Mouse (Mus musculus): ENCODE results near the gene Gm9944. TPM values are rescaled to one million over a fixed set of nuclear protein-coding genes. Genes with fewer than 3 reads are reported as not detected.

Gm9944 gene
- total and polyA plus RNA-seq, 3 experiments, result not detected

GRCm38 (mm10) chr4:144463656-144464055 lies 10.5 kb upstream of the Gm9944 start, which contains the start of gene Aadacl3:
TSS of gene Aadacl3 (minus strand) at chr4:144463756.
- Histone ChIP-seq H3K9ac (ENCODE audit: insufficient read depth, low read depth) (no peak within 1 kb of the TSS), H3K9me3 (replicated peaks; ENCODE audit: low read length) (peaks cover 28% of the 10 kb centered on the region), H3K4me3 (replicated peaks in 1 of 3; ENCODE audit: low read depth in 2 of 3, low read length in 2 of 3, poor library complexity in 1 of 3) (no peak within 1 kb of the TSS), H3K4me1 (ENCODE audit: control insufficient read depth in 1 of 2, insufficient read depth in 2 of 2) (no peaks in the 10 kb centered on the region), H3K4me2 (ENCODE audit: insufficient read depth, low read depth, poor library complexity, severe bottlenecking) (no peak within 1 kb of the TSS), H3K79me2 (replicated peaks; ENCODE audit: control insufficient read depth, extremely low read depth, insufficient read depth, poor library complexity, severe bottlenecking) (no peaks in the 10 kb centered on the region), H3K27me3 (replicated peaks) (peaks cover 3% of the 10 kb centered on the region), H3K27ac (ENCODE audit: insufficient read depth, low read depth) (no peak within 1 kb of the TSS), H3K36me3 (replicated peaks in 1 of 2; ENCODE audit: control insufficient read depth in 1 of 2, insufficient read depth in 1 of 2, low read length in 1 of 2) (no peaks in the 10 kb centered on the region)
- in situ Hi-C loops (cut with MboI; ENCODE audit: low pct_ligation_motif_present, low pct_unique_long_range_greater_than_20kb, low sequenced_read_pairs), result no loop called here
- dilution Hi-C loops (cut with MboI; ENCODE audit: extremely low pct_ligation_motif_present, extremely low pct_unique_long_range_greater_than_20kb, low sequenced_read_pairs), result no loop called here
- no peak for TF ChIP-seq MAZ (IDR thresholded peaks at IDR 0.05; ENCODE audit: low read depth, low read length)
- no peak for TF ChIP-seq PAX5 (IDR thresholded peaks at IDR 0.05; ENCODE audit: low read length)
- TF ChIP-seq UBTF (IDR thresholded peaks at IDR 0.05; ENCODE audit: low read depth, low read length), result no peak
- TF ChIP-seq JUND (conservative IDR thresholded peaks at IDR 0.05; ENCODE audit: low read depth, low read length), result no peak
- no peak for TF ChIP-seq RCOR1 (conservative IDR thresholded peaks at IDR 0.05; ENCODE audit: low read depth, low read length)
- TF ChIP-seq ZKSCAN1 (IDR thresholded peaks at IDR 0.05; ENCODE audit: borderline replicate concordance, low read depth, low read length), result no peak
- TF ChIP-seq E2F4 (IDR thresholded peaks at IDR 0.05; ENCODE audit: insufficient replicate concordance, low read depth, low read length), result no peak
- TF ChIP-seq TCF12 (IDR thresholded peaks at IDR 0.05; ENCODE audit: low read depth, low read length), result no peak
- no peak for TF ChIP-seq MXI1 (IDR thresholded peaks at IDR 0.05; ENCODE audit: low read depth, low read length)
- TF ChIP-seq POLR2A (IDR thresholded peaks at IDR 0.05; ENCODE audit: low read depth, low read length), result no peak
- no peak for DNase-seq (ENCODE audit: extremely low read depth)

GRCm38 (mm10) chr4:144448546-144448945 lies 4.6 kb downstream of the Gm9944 start:
- Histone ChIP-seq H3K27ac (ENCODE audit: insufficient read depth, low read depth) (no peak overlapping the region), H3K36me3 (replicated peaks in 1 of 2; ENCODE audit: control insufficient read depth in 1 of 2, insufficient read depth in 1 of 2, low read length in 1 of 2) (no peaks in the 10 kb centered on the region), H3K79me2 (replicated peaks; ENCODE audit: control insufficient read depth, extremely low read depth, insufficient read depth, poor library complexity, severe bottlenecking) (no peaks in the 10 kb centered on the region), H3K4me2 (ENCODE audit: insufficient read depth, low read depth, poor library complexity, severe bottlenecking) (no peak overlapping the region), H3K9ac (ENCODE audit: insufficient read depth, low read depth) (no peak overlapping the region), H3K9me3 (replicated peaks; ENCODE audit: low read length) (peaks cover 12% of the 10 kb centered on the region), H3K4me1 (ENCODE audit: control insufficient read depth in 1 of 2, insufficient read depth in 2 of 2) (no peaks in the 10 kb centered on the region), H3K4me3 (replicated peaks in 1 of 3; ENCODE audit: low read depth in 2 of 3, low read length in 2 of 3, poor library complexity in 1 of 3) (no peak overlapping the region), H3K27me3 (replicated peaks) (peaks cover 1% of the 10 kb centered on the region)
- no peak for TF ChIP-seq ELF1 (IDR thresholded peaks at IDR 0.05; ENCODE audit: low read depth, low read length)
- no peak for TF ChIP-seq ETS1 (conservative IDR thresholded peaks at IDR 0.05; ENCODE audit: low read depth, low read length)
- no peak for TF ChIP-seq ZMIZ1 (IDR thresholded peaks at IDR 0.05; ENCODE audit: low read depth, low read length)
- no peak for TF ChIP-seq POLR2AphosphoS2 (IDR thresholded peaks at IDR 0.05; ENCODE audit: low read depth, low read length)
- TF ChIP-seq ZNF384 (IDR thresholded peaks at IDR 0.05; ENCODE audit: low read depth, low read length), result no peak
- no peak for TF ChIP-seq TBP (conservative IDR thresholded peaks at IDR 0.05; ENCODE audit: low read depth, low read length)
- TF ChIP-seq NRF1 (IDR thresholded peaks at IDR 0.05; ENCODE audit: low read depth, low read length), result no peak
- no peak for TF ChIP-seq JUND (conservative IDR thresholded peaks at IDR 0.05; ENCODE audit: low read depth, low read length)
- TF ChIP-seq NELFE (IDR thresholded peaks at IDR 0.05; ENCODE audit: low read depth, low read length), result no peak
- no peak for TF ChIP-seq MAZ (IDR thresholded peaks at IDR 0.05; ENCODE audit: low read depth, low read length)
- TF ChIP-seq UBTF (IDR thresholded peaks at IDR 0.05; ENCODE audit: low read depth, low read length), result no peak
- TF ChIP-seq SIN3A (IDR thresholded peaks at IDR 0.05; ENCODE audit: low read length), result no peak
- TF ChIP-seq ZC3H11A (IDR thresholded peaks at IDR 0.05; ENCODE audit: low read depth, low read length), result no peak
- no peak for TF ChIP-seq EP300 (IDR thresholded peaks at IDR 0.05; ENCODE audit: low read length)
- no peak for TF ChIP-seq MYC (IDR thresholded peaks at IDR 0.05; ENCODE audit: low read depth, low read length)
- TF ChIP-seq IRF4 (IDR thresholded peaks at IDR 0.05; ENCODE audit: low read depth, low read length), result no peak
- TF ChIP-seq JUN (IDR thresholded peaks at IDR 0.05; ENCODE audit: insufficient read depth, low read depth, low read length), result no peak
- no peak for TF ChIP-seq RCOR1 (conservative IDR thresholded peaks at IDR 0.05; ENCODE audit: low read depth, low read length)
- no peak for TF ChIP-seq RAD21 (IDR thresholded peaks at IDR 0.05; ENCODE audit: low read depth, low read length)
- DNase-seq (ENCODE audit: extremely low read depth), result no peak
- in situ Hi-C loops (cut with MboI; ENCODE audit: low pct_ligation_motif_present, low pct_unique_long_range_greater_than_20kb, low sequenced_read_pairs), result no loop called here
- dilution Hi-C loops (cut with MboI; ENCODE audit: extremely low pct_ligation_motif_present, extremely low pct_unique_long_range_greater_than_20kb, low sequenced_read_pairs), result no loop called here

All from CH12.LX (cell line).